Mouse (Mus musculus) ES-E14 (cell line): ENCODE data around the gene Dnajc6. TPM values are rescaled to one million over a fixed set of nuclear protein-coding genes. Genes with fewer than 3 reads are reported as not detected.
A peak's percentile ranks its signal among the peaks of the same experiment; 100 is the strongest.

Source experiments
- DNase-seq: peaks from one replicate; pipeline ENCODE4 v3.0.0-alpha.2; 2013; ENCODE audit warnings: low read depth, low spot score
- H3K27ac ChIP-seq: 2 replicates; pipeline ENCODE4 v1.5.1; 2012; ENCODE audit warnings: low read depth, mild to moderate bottlenecking, low read length, moderate library complexity, mixed read lengths; ENCODE audit not compliant: poor library complexity, insufficient read depth, severe bottlenecking
- H3K36me3 ChIP-seq: 2 replicates; pipeline ENCODE4 v1.6.1; 2012; ENCODE audit warnings: mild to moderate bottlenecking, low read length, moderate library complexity, mixed read lengths; ENCODE audit not compliant: control insufficient read depth, poor library complexity, insufficient read depth, severe bottlenecking
- H3K4me1 ChIP-seq, 2 experiments: fragments of 150-350 bp in 1 of 2; sonication (generic) in 1 of 2; 2 replicates each; pipeline ENCODE4 v1.6.1; 2012; ENCODE audit warnings: low read length in 2 of 2, mild to moderate bottlenecking in 1 of 2, mixed read lengths in 1 of 2; ENCODE audit not compliant: control insufficient read depth in 2 of 2, insufficient read depth in 2 of 2, poor library complexity in 1 of 2
- H3K4me3 ChIP-seq, 2 experiments: fragments of 150-350 bp in 1 of 2; sonication (generic) in 1 of 2; 2 replicates each; pipeline ENCODE4 v1.5.1; 2012; ENCODE audit warnings: low read length in 2 of 2, low read depth in 1 of 2, mild to moderate bottlenecking in 1 of 2, mixed read lengths in 1 of 2; ENCODE audit not compliant: insufficient read depth in 1 of 2, poor library complexity in 1 of 2, severe bottlenecking in 1 of 2
- H3K9ac ChIP-seq: 2 replicates; pipeline ENCODE4 v1.6.1; 2012; ENCODE audit warnings: low read depth, mild to moderate bottlenecking, low read length, mixed read lengths; ENCODE audit not compliant: poor library complexity, insufficient read depth, severe bottlenecking
- H3K9me3 ChIP-seq: fragments of 150-350 bp; sonication (generic); 2 replicates; pipeline ENCODE4 v1.6.1; 2012; ENCODE audit warnings: low read depth, mild to moderate bottlenecking, low read length; ENCODE audit not compliant: control insufficient read depth, insufficient read depth
- CHD2 ChIP-seq: IDR thresholded peaks from 2 replicates; pipeline ENCODE4 v1.6.1; 2014; ENCODE audit warnings: mild to moderate bottlenecking, low read depth, low read length, inconsistent platforms
- HCFC1 ChIP-seq: IDR thresholded peaks from 2 replicates; pipeline ENCODE4 v1.6.1; 2012; ENCODE audit warnings: low read length, inconsistent platforms, borderline replicate concordance; ENCODE audit not compliant: insufficient read depth
- MAFK ChIP-seq: IDR thresholded peaks from 2 replicates; pipeline ENCODE4 v1.6.1; 2014; ENCODE audit warnings: mild to moderate bottlenecking, low read depth, low read length, inconsistent platforms; ENCODE audit not compliant: insufficient read depth
- ZC3H11A ChIP-seq: IDR thresholded peaks from 2 replicates; pipeline ENCODE4 v1.6.1; 2012; ENCODE audit warnings: low read depth, mild to moderate bottlenecking, inconsistent platforms, low read length, borderline replicate concordance
- ZNF384 ChIP-seq: IDR thresholded peaks from 2 replicates; pipeline ENCODE4 v1.6.1; 2012; ENCODE audit warnings: low read depth, low read length, inconsistent platforms
- in situ Hi-C, 2 experiments: fragments of 600-800 bp; cut with MboI; formaldehyde crosslinking; loops; one replicate each; pipeline ENCODE4 v1.15.1; 2025; ENCODE audit warnings: low sequenced_read_pairs in 2 of 2, inconsistent platforms in 1 of 2; ENCODE audit not compliant: unreplicated experiment in 2 of 2
- total RNA-seq: library from RNA; depleted of rRNA; stranded (reverse); fragments of 300-350 nt; gene quantifications from 2 replicates; pipeline ENCODE4 v1.2.3, GENCODE M21; 2012

The Dnajc6 gene
- total RNA-seq, 1 experiment, result 7.2 TPM

DNA sequence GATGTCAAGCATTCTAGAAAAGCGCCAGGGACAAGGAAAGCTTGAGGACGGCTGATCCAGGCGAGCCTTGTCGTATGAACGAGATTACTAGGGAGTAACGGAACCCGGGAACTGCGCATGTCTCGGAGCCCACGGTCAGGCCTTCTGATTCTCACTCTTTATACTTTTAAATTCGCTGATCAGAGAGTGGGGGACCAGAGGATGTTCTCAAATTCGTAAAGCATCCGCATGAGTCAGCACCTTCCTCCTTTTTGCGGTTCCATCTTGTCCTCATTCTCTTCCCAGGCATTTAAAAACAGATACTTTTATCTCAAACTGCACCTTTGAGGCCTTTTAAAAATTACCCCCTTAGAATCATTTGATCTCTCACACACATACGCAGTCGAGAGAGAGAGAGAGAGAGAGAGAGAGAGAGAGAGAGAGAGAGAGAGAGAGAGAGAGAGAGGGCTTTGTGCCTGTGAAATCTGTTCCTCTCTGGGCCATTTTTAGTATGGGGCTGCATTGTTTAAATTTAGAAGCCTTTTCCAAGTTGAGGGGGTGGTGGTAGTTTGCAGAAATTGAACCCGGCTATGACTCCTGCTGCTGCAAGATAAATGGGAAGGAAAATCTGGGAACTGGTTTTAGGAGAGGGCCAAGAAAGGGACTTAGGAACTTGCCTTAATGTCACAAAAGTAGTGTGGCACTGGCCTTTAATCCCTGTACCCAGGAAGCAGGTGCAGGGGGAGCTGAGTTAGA is 20.2 kb downstream of the Dnajc6 start:
- in situ Hi-C loops, result no loop called here
- Histone ChIP-seq H3K9me3 (no peaks in the 10 kb centered on the region), H3K36me3 (no peaks in the 10 kb centered on the region), H3K4me1 (no peaks in the 10 kb centered on the region), H3K9ac (no peak overlapping the region), H3K4me3 (no peak overlapping the region), H3K27ac (no peak overlapping the region)
- DNase-seq, result no peak
- TF ChIP-seq CHD2, result no peak
- no peak for TF ChIP-seq ZC3H11A
- TF ChIP-seq MAFK, result no peak
- TF ChIP-seq HCFC1, result no peak
- no peak for TF ChIP-seq ZNF384

DNA sequence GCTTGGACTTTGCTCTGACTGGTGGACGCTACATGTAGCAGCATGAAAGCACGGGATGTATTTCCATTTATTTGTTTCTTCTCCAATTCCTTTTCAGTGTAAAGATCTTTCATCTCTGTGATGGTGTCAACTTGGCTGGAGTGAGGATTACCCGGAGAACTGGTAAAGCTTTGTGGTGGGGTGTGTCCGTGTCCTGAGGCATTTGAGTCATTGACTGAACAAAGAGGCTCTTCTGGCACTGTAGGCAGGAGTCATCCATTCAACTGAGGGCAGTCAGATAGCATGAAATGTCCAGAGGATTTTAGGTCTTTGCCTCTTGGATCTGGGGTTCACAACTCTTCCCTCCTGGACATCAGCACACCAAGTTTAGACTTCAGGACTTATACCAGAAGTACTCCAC is 35.5 kb downstream of the Dnajc6 start:
- DNase-seq, result no peak
- no peak for TF ChIP-seq ZC3H11A
- no peak overlapping the region for H3K27ac ChIP-seq
- no peak overlapping the region for H3K9ac ChIP-seq
- H3K36me3 ChIP-seq, result no peaks in the 10 kb centered on the region
- H3K4me1 ChIP-seq, result no peaks in the 10 kb centered on the region
- in situ Hi-C loops, result no loop called here
- H3K4me3 ChIP-seq, result no peak overlapping the region
- no peaks in the 10 kb centered on the region for H3K9me3 ChIP-seq

DNA sequence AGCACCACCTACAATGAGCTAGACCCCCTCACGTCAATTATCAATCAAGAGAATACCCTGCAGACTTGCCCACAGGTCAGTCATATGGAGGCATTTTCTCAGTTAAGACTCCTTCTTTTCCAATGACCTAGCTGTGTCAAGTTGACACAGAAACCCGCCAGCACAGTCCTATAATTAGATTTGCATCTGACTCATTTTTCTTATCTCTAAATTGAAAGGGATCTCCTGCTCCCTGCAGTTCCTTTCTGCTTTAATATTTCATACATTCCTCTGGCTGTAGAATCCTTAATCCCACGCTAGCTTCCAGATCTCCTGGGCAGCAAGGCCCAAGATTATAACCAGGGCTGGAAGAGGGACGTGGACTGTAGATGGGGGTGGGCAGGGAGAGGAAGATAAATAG is 44.1 kb downstream of the Dnajc6 start:
- no peaks in the 10 kb centered on the region for H3K4me1 ChIP-seq
- in situ Hi-C loops, result no loop called here
- H3K9me3 ChIP-seq, result no peaks in the 10 kb centered on the region
- H3K4me3 ChIP-seq, result no peak overlapping the region
- DNase-seq, result no peak
- H3K27ac ChIP-seq, result no peak overlapping the region
- H3K36me3 ChIP-seq, result peaks cover 3% of the 10 kb centered on the region; the same call in 1 of the 2 replicates
- no peak for TF ChIP-seq ZNF384
- no peak for TF ChIP-seq CHD2
- no peak for TF ChIP-seq HCFC1
- TF ChIP-seq ZC3H11A, result no peak
- TF ChIP-seq MAFK, result no peak
- no peak overlapping the region for H3K9ac ChIP-seq

DNA sequence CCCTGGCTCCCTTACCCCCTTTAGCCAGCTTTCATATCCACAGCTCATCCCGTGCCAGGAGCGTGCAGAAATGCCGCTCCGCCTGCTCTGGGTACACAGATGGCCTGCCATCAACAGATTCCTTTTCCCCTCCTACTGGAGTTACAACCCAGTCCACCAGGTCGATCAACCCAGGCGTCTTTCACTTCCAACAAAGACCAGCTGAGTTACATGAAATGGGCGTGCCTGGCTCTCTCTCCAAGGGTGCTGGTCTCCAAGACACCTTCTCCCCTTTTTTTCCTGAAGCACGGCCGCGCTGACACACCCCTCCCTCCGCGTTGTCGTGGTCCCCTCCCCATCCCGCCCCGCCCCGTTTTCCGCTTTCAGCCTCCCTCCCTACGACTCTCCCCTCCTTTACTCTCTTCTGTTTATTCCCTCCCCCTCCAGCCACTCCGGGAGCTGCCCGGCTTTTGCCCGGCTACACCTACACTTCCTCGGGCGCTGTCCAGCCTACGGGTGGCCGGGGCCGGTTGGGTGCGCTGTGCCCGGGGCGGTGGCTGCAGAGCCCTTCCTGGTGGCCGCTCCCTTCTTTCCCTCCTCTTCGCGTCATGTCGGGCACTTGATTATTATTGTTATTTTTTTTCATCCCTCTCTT is 53.6 kb downstream of the Dnajc6 start:
- H3K4me3 ChIP-seq, result peak overlapping the region; percentile 68 to 71
- H3K36me3 ChIP-seq, result no peaks in the 10 kb centered on the region
- in situ Hi-C loops, result no loop called here
- no peak overlapping the region for H3K9ac ChIP-seq
- H3K4me1 ChIP-seq, result 0 out of 4 replicates have a peak, but pooled peaks cover 0 to 2% of the 10 kb centered on the region in 2 experiments
- TF ChIP-seq MAFK (no peak), CHD2 (no peak), ZC3H11A (no peak), ZNF384 (no peak), HCFC1 (no peak)
- H3K27ac ChIP-seq, result no peak overlapping the region
- no peaks in the 10 kb centered on the region for H3K9me3 ChIP-seq
- peak; percentile 49 for DNase-seq
